Mouse (Mus musculus): ENCODE results near the gene Hdac4. TPM values are rescaled to one million over a fixed set of nuclear protein-coding genes. Genes with fewer than 3 reads are reported as not detected.

The Hdac4 gene
- total RNA-seq, 2 experiments from 2014 or later: 38.8 to 40.8 TPM

DNA sequence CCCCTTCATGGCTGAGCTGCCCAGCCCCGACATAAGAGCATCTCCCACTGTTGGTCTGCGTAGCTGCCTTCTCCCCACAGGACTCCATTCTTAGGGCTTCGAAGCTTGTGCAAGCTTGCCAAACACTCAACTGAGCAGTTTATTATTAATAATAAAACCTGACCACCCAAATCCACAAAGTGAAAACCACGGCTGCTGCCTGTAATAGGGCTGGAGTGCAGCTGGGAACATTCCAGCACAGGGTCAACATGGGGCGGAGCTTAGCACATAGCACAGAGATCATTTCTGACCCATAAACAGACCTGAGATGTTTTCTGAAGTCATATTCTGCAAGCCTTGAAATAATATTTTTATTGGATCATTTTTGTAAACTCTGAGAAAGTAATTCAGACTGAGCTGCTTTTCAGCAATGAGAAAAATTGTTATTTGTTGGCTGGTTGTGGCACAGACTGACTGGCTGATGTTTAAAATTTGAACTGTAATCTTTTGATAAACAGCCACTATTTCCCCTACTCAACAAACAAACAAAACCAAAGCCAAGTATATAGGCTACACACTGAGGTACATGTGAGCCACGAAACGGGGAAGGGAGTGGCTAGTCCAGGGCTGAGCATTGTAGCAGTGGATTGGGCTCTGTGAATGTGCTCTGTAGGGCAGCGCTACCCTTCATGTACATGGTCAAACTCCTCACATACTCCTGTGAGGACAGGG, 190.4 kb downstream of the Hdac4 start:
- intact Hi-C loops (cut with DNase I; ENCODE audit: low total_unique reads): no loop called here

DNA sequence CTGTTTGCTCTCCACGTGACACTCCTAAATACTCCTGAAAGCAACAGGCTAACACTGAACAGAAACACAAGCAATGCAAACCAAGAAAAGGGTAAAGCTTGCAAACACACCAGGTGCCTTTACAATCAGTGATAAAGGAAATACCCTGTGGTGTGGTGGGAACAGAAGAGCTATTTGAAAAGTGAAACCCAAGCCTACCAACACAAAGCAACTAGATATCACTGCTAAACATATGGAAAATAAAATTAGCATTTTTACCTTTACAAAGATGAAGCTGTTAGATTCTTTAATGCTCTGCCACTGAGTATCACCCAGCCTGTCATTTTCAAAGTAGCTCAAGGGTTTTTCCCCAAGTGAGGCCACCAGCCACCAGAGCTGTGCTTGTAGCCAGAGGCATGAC, 191.4 kb downstream of the Hdac4 start:
- DNase-seq: peak; percentile 18
- intact Hi-C loops (cut with DNase I; ENCODE audit: low total_unique reads): no loop called here

More for the DNA sequence above, 190.4 kb downstream of the Hdac4 start:
- no peak for DNase-seq

DNA sequence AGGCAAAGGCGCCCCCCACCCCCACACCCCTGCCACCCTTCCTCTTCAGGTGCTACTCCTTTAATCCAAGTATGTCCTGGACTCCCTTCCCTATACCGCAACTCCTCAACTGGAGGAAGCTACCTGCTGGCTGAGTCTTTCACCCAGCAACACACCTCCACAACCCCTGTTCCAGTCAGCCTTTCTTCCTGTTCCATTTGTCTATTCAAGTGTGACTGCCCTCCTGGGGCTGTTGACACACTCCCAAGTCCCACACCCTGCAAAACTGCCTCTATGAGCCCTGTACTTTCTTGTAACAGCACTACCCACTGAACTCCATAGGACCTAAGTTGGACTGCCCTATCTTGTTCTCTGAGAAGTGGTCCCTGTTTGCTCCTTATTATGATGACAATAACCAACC, 195.3 kb downstream of the Hdac4 start:
- no peak for DNase-seq
- intact Hi-C loops (cut with DNase I; ENCODE audit: low total_unique reads): no loop called here

DNA sequence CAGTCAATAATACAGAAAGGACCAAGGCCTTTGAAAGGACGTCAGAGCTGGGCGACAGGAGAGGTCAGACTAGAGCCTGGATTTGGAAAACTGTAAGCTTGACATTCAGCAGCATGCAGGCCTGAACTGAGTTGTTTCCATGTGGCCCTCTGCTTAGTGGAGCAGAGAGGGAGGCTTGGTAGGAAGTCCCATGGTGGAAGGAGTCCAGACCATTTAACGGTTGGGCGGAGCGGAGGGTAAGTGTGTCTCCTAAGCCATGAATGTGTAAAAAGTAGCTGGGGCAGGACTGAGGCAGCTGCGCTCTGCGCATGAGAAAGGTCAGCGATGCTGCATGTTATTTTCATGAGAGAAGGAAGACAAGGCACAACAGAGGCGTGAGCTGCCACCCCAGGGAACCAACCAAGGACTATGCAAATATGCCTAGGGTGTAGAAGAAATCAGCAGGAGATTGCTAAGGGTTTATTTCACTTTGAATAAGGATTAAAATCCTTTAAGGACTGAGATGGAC, 201.8 kb downstream of the Hdac4 start:
- no peak for DNase-seq
- intact Hi-C loops (cut with DNase I; ENCODE audit: low total_unique reads): loop anchor here (10.0 kb wide), 1 partner anchor 371 kb away; no protein-coding TSS in a partner anchor

DNA sequence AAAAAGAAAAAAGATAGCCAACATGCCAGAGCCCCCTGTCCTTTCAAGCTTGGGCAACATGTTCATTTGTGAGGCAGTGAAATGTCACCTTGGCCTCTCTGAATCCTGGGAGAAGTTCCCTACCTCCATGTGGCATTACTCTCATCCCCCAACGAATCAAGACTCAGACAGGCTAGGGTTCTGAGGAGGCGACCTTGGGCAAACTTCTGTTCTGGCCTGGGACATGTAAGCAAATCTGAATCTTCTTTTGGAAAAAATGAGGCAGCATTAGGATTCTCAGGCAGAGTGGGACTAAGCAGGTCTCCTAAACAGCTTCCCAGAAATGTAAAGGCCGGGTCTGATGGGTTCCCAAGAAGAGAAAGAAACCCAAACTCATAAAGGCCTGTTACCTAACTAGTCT, 202.8 kb downstream of the Hdac4 start:
- no peak for DNase-seq

DNA sequence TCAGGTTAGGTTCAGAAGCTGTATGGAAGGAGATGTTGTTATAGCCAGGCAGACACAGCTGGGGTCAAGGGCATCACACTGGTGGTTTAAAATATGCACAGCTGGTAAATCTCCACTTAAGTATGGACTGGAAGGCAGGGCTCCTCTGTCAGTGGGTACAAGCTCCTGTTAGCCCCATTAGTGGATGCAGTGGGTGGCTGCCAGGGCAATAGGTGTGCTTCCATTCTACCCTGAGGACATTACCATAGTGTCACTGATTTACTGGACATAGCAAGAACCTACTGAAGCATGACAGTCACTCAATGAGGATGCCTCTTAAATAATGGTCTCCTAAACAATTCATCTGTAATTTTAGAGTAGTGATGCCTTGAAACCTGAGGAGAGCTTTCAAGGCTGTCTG, 203.9 kb downstream of the Hdac4 start:
- intact Hi-C loops (cut with DNase I; ENCODE audit: low total_unique reads): loop anchor here (10.0 kb wide), 1 partner anchor 373 kb away; no protein-coding TSS in a partner anchor
- DNase-seq: no peak

More for the DNA sequence above, 202.8 kb downstream of the Hdac4 start:
- intact Hi-C loops (cut with DNase I; ENCODE audit: low total_unique reads): loop anchor here (10.0 kb wide), 1 partner anchor 372 kb away; no protein-coding TSS in a partner anchor

DNA sequence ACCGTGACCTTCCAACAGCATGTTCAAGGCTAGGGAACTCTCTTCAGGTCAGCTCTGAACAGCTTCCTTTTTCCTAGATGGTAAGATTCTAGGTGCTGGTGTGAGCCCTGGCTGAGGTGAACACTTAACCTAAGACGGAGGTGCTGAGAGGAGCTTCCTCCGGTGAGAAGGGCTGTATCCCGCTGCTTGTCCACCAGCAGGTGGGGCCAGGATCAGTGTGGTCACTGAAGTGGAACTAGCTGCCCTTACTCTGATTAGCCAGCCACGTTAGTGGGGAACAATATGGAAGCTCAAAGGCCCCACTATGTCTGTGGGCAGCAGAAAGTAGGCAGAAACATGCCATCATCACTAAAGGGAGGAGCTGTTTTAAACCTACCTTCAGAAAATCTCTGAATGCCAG, 204.6 kb downstream of the Hdac4 start:
- intact Hi-C loops (cut with DNase I; ENCODE audit: low total_unique reads): loop anchor here (10.0 kb wide), 1 partner anchor 374 kb away; no protein-coding TSS in a partner anchor
- no peak for DNase-seq

DNA sequence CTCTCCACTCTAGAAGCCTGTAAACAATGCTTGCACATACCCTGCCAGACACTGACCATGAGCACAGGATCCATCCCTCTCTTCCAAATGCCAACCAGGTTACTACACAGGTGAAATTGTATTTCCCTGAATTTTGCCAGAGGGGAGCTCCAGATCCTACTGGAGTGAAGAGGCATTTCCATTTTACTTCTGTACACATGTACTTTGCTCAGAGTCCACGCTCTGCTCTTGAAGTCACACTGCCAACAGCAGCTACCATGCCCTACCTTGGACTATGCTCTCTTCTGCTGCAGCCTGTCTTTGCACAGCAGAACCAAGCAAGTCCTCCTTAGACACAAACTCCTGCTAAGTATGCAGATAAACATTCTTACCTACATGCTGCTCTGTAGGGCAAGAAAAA, 206.6 kb downstream of the Hdac4 start:
- intact Hi-C loops (cut with DNase I; ENCODE audit: low total_unique reads): no loop called here
- no peak for DNase-seq

DNA sequence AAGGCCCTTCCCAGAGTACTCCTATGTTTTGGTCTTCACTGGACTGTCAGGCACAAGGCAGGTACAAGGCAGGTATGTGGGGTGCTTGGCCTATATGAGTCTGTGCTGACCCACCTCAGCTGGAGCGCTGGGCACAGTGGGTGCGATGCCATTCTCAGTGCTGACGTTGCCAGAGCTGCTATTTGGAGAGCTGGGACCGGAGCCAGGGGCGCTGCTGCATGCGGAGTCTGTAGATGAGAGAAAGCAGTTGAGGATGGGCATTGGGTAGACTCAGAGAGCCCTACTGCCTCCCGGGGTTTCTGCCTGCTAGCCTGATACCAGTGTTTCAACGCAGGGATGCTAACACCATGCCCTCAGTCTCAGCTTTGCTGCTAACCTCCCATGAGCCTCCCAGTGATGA, 208.1 kb downstream of the Hdac4 start:
- peak; percentile 29 for DNase-seq
- intact Hi-C loops (cut with DNase I; ENCODE audit: low total_unique reads): no loop called here

DNA sequence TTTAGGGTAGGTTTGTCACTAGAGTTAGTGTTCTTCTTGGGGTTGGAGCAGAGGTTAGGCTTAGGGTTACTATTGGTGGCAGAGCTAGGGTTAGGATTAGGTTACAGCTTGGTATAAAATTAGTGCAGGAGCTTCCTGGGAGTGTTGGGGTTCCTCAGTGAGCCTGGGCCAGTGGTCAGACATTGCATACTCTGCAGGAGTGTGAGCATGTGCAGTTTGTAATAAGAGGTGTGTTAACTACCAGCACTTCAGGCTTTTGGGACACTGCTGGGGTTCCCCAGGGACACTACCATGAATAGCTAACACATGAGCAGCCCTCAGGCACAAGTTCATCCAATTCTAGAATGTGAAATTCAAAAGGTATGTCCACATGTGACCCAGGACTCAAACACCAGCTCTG, 209.7 kb downstream of the Hdac4 start:
- intact Hi-C loops (cut with DNase I; ENCODE audit: low total_unique reads): no loop called here
- DNase-seq: no peak

DNA sequence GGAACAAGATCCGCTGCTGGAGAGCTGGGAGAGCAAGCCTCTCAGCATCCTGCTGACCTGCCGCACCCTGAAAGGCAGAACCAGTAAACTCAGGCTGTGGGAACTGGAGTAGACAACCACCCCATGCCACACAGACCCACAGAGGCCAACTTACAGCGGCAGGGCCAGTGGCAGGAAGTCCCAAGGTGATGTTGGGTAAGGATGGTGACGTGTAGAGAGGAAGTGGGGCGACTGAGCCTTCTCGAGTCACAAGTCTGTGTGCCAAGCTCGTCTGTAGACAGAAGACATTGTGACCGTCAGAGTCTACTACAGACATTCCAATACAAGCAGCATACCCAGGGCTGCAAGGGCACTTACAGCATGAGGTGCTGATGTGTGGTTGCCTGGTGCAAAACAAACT, 211.0 kb downstream of the Hdac4 start:
- intact Hi-C loops (cut with DNase I; ENCODE audit: low total_unique reads): no loop called here
- no peak for DNase-seq

DNA sequence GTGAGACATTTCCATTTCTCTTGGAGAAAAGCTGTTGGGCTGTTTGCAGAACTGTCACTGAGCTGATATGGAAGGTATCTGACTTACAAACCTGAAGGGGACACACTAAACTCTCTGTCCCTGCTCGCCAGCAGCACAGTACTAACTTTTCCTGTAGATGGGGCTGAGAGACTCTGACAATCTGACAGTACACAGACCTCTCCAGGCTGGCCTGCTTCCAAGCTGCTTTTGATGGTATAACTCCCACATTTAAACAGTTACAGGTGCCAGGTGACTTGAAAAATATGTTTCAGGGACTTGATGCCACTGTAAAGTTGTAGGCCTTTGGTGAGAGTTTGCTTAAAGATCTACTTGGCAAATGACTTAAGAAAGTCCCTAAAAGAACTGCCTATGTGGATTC, 214.1 kb downstream of the Hdac4 start:
- DNase-seq: no peak
- intact Hi-C loops (cut with DNase I; ENCODE audit: low total_unique reads): no loop called here

DNA sequence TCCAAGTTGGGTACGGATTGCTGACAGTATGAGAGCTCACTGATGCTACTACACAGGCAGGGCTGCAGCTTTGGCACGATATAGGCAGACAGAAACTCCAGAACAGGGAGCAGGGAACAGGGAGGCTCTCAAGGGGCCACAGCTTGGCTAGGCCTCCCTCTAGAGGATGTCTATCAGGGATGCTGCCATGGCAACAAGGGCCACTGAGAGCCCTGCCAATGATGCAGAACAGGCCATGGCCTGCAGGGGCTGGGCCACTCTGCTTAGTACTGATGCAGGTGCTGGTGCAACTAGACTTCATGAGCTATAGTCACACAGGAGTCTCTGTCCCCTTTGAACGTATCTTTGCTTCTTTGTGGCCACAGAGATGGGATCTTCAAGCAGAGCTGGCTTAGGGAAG, 217.1 kb downstream of the Hdac4 start:
- intact Hi-C loops (cut with DNase I; ENCODE audit: low total_unique reads): no loop called here
- no peak for DNase-seq

DNA sequence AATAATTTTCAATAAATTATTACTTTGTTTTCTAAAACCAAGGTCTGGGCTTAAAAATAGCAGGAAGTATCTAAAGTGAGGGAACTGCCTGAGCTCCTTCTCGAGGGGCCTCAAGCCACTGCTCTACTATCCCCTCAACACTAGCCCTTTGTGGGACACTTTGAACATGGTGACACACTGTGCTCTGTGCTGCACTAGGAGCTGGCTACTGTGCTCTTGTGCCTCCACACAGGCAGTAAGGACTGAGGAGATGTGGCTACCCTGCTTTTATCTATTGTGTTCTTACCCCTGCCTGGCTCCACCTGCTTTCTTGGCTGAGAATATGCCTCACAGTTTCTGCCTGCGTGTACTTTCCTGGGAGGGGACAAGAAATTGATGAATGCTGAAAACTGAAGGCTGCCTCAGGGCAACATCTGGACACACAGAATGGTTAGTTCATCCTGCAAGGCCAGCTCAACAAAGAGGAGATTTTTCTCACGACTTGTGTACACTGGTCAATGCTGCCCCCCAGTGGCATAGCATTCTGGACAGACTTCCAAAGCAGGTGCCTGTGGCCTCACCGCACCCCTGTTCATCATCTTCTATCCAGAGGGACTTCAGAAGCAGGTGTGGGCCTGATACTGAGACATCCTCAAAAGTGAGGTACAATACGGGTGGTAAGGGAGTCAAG, 226.7 kb downstream of the Hdac4 start:
- peak; percentile 55 for DNase-seq
- intact Hi-C loops (cut with DNase I; ENCODE audit: low total_unique reads): loop anchor here (5.0 kb wide), 1 partner anchor 483 kb away; no protein-coding TSS in a partner anchor

DNA sequence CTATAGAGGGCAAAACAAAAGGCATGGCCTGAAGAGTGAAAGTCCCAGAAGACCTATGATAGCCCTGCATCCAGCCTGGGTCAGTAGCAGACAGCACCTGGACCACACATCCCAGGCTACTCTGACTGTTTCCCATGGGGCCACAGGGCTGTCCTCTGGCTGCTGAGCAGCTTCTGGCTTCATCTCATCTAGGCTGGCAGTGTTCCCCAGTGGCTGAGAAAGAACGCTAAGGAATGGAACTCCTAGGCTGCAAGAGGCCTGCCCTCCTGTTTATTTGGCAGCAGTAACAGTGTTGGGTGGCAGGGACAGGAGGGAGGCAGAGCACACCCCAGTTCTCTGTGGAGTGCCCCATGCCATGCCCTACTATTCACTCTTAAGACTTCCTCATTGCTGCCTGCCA, 228.5 kb downstream of the Hdac4 start:
- peak; percentile 56 for DNase-seq
- intact Hi-C loops (cut with DNase I; ENCODE audit: low total_unique reads): loop anchor here (5.0 kb wide), 1 partner anchor 485 kb away; no protein-coding TSS in a partner anchor

DNA sequence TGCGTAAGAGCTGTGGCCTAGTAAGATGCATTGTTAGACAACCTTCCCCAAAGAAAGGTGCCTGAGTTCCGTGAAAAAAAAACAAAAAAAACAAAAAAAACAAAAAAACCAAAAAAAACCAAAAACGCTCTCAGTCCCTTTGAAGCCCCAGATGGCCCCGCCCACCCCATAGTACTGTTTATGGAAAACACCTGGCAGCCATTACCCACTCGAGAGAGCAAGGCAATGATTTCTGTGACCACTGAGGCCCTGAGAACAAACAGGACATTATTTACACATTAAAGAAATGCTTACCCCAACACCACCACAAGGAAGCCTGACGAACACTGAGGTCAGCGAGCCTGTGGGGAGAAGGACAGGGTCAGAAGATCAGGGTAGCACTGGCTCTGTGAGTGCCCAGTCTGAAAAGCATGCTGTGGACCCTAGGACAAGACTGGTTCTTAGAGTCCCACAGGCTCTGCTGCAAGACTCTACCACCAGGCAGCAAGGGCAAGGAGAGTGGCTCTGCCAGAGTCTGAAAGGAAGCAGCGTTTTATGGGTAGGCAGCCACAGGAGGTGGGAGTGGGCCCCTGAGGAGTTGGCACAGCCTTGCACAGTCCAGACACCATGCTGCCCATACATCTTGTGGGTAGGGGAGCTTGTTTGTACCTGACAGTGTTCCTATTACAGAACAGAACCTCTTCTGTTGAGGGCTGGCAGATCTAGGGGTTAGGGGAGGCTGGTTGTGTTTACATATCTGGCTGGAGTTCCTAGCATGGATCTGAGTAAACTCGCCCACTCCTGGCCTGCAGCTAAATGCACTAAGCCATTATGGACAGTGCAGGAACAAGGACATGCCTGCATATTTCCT, 230.8 kb downstream of the Hdac4 start:
- DNase-seq: no peak
- intact Hi-C loops (cut with DNase I; ENCODE audit: low total_unique reads): loop anchor here (5.0 kb wide), 1 partner anchor 488 kb away; no protein-coding TSS in a partner anchor

DNA sequence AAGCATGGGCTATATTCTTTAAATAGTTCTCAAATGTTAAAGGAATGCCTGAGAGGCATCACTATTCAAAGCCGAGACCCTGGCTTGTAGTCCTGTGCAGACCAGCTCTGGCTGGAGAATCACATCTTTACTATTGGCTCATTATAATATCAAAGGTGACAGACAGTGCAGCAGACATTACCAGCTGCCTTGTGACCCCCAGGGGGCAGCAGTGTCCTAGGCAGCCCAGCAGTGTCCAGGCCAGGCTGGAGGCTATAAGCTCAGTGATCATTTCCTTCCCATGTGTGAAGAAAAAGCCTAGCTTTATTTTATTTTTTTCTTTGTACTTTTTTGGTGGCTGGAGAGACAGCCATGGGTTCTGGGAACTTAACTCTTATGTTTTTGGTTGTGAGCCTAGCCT, 233.2 kb downstream of the Hdac4 start:
- DNase-seq: peak; percentile 68
- intact Hi-C loops (cut with DNase I; ENCODE audit: low total_unique reads): no loop called here

DNA sequence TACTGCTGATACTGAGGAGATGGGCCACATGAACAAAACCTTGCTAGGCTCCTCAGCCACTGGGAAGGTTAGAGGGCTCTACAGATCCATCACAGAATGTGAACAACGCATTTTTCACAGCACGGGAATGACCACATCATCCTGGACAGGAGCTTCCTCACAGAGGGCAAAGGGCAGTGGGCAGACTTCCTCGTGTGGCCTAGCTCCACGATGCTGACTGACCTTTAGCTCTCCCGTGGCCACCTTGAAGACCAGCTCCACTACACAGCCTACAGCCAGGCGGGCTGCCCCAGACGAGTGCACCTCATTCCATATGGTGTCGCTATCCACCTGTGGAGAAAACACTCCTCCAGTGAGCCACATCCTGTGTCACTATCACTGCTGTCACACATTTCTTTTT, 234.3 kb downstream of the Hdac4 start:
- intact Hi-C loops (cut with DNase I; ENCODE audit: low total_unique reads): no loop called here

DNA sequence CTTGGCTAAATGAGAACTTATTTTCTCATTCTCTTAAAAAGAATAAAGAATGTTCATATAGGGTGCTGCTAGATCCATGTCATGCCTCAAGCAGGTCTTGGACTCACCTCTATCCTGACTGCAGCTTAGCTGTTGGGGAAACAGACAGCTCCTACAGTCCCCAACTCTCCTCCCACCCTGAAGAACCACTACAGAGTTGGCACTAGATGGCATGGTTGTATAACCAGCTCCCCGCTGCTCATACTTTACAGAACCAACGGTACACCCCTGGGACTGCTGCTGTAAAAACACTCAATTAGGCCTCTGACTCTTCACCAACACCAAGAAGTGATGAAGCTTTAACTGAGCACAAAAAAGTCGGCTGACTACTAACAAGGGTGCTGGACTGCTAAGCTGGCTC, 235.6 kb downstream of the Hdac4 start:
- no peak for DNase-seq
- intact Hi-C loops (cut with DNase I; ENCODE audit: low total_unique reads): no loop called here

More for the DNA sequence above, 234.3 kb downstream of the Hdac4 start:
- DNase-seq: no peak

DNA sequence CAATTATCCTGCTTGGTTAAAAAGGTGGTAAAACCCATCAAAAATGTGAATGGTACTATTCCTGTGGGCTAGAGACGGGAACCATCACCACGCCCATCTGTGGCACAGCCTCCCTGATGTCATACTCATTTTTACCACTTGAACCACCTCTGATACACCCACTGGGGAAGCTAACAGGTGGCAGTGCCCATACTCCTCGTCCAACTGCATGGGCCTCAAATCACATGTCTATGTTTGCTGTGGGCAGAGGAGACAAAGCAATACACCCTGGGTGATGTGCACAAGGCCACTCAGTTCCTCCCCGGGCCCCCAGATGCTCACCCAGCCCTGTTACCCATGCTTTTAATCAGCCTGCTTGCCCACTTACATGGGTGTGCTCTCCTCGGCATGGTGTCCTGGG, 236.5 kb downstream of the Hdac4 start:
- intact Hi-C loops (cut with DNase I; ENCODE audit: low total_unique reads): no loop called here
- DNase-seq: no peak

Measured in gastrocnemius, postnatal 14 days (tissue).